Mouse (Mus musculus) kidney, adult 2 months (tissue): Measurements from ENCODE around the gene B020004J07Rik. TPM values are rescaled to one million over a fixed set of nuclear protein-coding genes. Genes with fewer than 3 reads are reported as not detected.
"Not testable (repeated sequence)": the region's sequence is repeated elsewhere in the genome, so short reads cannot be mapped to it uniquely, and the experiment has no call there.

Experiments used
- DNase-seq: peaks from one replicate; pipeline ENCODE4 v3.0.0; 2021
- H3K27ac ChIP-seq: fragments of 200-500 bp; 2 replicates; pipeline ENCODE4 v1.5.1; 2012; ENCODE audit warnings: low read depth, low read length, control low read depth, inconsistent platforms; ENCODE audit not compliant: insufficient read depth
- H3K27me3 ChIP-seq: fragments of 200-500 bp; replicated peaks from 2 replicates; pipeline ENCODE4 v1.6.1; 2012; ENCODE audit warnings: mild to moderate bottlenecking, moderate library complexity, low read length, inconsistent platforms; ENCODE audit not compliant: control insufficient read depth, insufficient read depth
- H3K36me3 ChIP-seq: fragments of 200-500 bp; 2 replicates; pipeline ENCODE4 v1.6.1; 2012; ENCODE audit warnings: mild to moderate bottlenecking, moderate library complexity, low read length, inconsistent platforms; ENCODE audit not compliant: control insufficient read depth, insufficient read depth
- H3K4me1 ChIP-seq: fragments of 200-500 bp; 2 replicates; pipeline ENCODE4 v1.6.1; 2011; ENCODE audit warnings: low read length; ENCODE audit not compliant: control insufficient read depth, insufficient read depth
- H3K4me3 ChIP-seq: fragments of 200-500 bp; 2 replicates; pipeline ENCODE4 v1.5.1; 2011; ENCODE audit warnings: mild to moderate bottlenecking, low read depth, low read length, control low read depth; ENCODE audit not compliant: insufficient read depth
- CTCF ChIP-seq: fragments of 200-500 bp; conservative IDR thresholded peaks from 2 replicates; pipeline ENCODE4 v1.5.1; 2011; ENCODE audit warnings: low read depth, mild to moderate bottlenecking, control low read depth, low read length, moderate library complexity, mixed read lengths; ENCODE audit not compliant: insufficient read depth, insufficient read length
- POLR2A ChIP-seq: fragments of 200-500 bp; IDR thresholded peaks from one replicate; pipeline ENCODE4 v1.6.1; 2011; ENCODE audit warnings: low read depth, low read length, control low read depth
- WGBS: fragments of 180-500 bp; shearing (Covaris S2); methylation state at CpG from one replicate; pipeline ENCODE4 v1.1.7; 2018; 5-methylcytosine and 5-hydroxymethylcytosine counted together
- polyA plus RNA-seq: library from polyadenylated mRNA; depleted of rRNA; stranded (reverse); fragments of >200 nt; gene quantifications from 2 replicates; pipeline ENCODE4 v1.2.3, GENCODE M21; 2012; rRNA removed

Gene B020004J07Rik
- polyA plus RNA-seq: not detected in 2 replicates

DNA sequence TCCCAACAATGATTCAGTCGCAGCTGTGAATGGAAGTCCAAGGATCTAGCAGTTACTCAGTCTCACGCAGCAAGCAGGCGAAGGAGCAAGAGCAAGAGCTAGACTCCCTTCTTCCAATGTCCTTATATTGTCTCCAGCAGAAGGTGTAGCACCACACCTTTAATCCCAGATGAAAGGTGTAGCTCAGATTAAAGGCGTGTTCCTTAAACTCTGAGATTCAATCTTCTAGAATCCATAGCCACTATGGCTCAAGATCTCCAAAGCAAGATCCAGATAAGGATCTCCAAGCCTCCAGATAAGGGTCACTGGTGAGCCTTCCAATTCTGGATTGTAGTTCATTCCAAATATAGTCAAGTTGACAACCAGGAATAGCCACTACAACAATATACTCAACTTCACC lies at the start of gene B020004J07Rik:
B020004J07Rik (minus strand) TSS at position 101 of the 400 bp plus-strand sequence.
- not testable (repeated sequence) for H3K27ac ChIP-seq, H3K4me3 ChIP-seq

DNA sequence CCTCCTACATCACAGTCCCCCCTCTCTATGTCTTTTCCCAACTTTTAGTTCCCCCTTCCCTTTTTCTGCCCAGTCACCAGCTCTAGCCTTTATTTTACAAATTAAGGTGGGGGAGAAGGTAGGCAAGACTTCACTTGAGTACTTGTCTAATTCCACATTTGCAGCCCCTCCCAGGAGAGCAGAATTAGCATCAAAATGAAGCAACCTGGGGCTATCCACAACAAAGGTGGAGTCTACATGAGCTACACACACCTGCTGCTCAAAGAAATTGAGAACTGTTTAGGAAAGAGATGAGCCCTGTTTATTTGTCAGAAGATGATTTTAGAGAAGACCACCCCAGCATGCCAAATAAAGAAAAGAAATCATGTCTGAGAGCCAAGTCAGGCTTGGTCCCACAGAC lies 45.6 kb upstream of the B020004J07Rik start:
- Histone ChIP-seq H3K4me1 (no peaks in the 10 kb centered on the region), H3K27ac (no peak overlapping the region), H3K27me3 (no peaks in the 10 kb centered on the region), H3K4me3 (no peak overlapping the region), H3K36me3 (no peaks in the 10 kb centered on the region)
- no peak for TF ChIP-seq POLR2A
- no peak for TF ChIP-seq CTCF
- DNase-seq: no peak

More for the DNA sequence above, at the start of gene B020004J07Rik:
- DNase-seq, H3K27me3 ChIP-seq, H3K4me1 ChIP-seq, H3K36me3 ChIP-seq: not testable (repeated sequence)
- 95% methylated on average over 4 of the region's 4 CpGs for WGBS

DNA sequence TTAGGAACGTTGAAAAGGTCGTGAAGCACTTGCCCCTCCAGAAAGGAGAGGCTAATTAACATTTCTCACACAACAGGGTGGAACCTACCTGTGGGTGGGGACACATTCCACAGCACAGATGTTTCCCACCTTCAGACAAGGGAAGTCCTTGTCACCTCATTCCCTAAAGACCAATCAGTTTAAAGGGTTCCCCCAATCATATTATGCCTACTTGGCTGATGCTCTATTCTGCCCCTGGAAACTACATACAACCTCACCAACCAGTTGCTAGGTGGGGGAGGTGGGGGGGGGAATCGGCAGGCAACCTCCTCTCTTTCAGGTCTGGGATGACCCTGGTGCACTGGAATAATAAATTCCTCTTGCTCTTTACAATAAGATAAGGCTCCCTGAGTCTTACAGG lies 39.8 kb upstream of the B020004J07Rik start:
- Histone ChIP-seq H3K27me3 (no peaks in the 10 kb centered on the region), H3K27ac (no peak overlapping the region), H3K36me3 (no peaks in the 10 kb centered on the region), H3K4me3 (no peak overlapping the region), H3K4me1 (no peaks in the 10 kb centered on the region)
- TF ChIP-seq POLR2A (no peak), CTCF (no peak)
- no peak for DNase-seq
- WGBS: 17% methylated on average over 3 of the region's 3 CpGs

DNA sequence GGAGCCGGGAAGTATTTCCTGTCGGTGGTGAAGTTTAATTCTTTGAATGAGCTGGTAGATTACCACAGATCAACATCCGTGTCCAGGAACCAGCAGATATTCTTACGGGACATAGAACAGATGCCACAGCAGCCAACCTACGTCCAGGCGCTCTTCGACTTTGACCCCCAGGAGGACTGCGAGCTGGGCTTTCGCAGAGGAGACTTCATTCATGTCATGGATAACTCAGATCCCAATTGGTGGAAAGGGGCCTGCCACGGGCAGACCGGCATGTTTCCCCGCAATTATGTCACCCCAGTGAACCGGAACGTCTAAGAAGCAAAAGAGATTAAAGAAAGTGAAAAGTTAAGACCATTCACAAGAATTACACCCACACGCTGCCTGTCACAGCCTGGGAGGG lies 31.9 kb upstream of the B020004J07Rik start:
- not testable (repeated sequence) for H3K27ac ChIP-seq, H3K27me3 ChIP-seq

DNA sequence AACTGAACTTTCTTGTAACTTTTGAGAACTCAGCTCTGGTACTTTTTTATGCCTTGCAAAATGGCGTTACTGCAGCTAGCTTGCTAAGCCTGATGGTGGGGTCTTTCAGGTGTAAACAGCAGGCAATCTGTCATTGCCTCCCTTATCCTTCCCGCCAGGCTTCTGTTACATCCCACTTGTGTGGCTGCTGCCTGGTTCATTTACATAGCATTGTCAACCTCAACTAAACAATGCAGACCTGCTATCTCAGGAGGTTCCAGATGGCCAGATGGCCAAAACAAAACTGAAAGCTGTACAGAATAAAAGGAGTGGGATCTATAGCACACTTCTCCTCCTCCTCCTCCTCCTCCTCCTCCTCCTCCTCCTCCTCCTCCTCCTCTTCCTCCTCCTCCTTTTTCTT lies 28.2 kb upstream of the B020004J07Rik start:
- H3K27ac ChIP-seq, H3K36me3 ChIP-seq, H3K4me3 ChIP-seq, H3K27me3 ChIP-seq, DNase-seq, H3K4me1 ChIP-seq: not testable (repeated sequence)
- WGBS: 59% methylated on average over 2 of the region's 2 CpGs

More for the DNA sequence above, 31.9 kb upstream of the B020004J07Rik start:
- H3K4me3 ChIP-seq, H3K36me3 ChIP-seq, H3K4me1 ChIP-seq: not testable (repeated sequence)
- DNase-seq: peak; percentile 12
- 37% methylated on average over 15 of the region's 15 CpGs for WGBS

DNA sequence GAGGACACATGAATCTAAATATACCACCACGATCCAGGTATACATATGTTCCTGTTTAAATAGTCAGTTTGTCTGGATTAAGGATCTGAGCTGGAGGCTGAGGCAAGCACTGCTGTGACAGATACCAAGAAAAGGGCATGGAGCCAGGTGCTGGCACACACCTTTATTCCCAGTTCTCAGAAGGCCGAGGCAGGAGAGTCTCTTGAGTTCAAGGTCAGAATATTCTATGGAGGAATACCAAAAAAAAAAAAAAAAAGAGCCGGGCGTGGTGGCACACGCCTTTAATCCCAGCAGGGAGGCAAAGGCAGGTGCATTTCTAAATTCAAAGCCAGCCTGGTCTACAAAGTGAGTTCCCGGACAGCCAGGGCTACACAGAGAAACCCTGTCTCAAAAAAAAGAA lies 18.5 kb upstream of the B020004J07Rik start:
- Histone ChIP-seq H3K4me1 (no peaks in the 10 kb centered on the region), H3K36me3 (no peaks in the 10 kb centered on the region), H3K27me3 (no peaks in the 10 kb centered on the region), H3K27ac (no peak overlapping the region), H3K4me3 (no peak overlapping the region)
- no peak for TF ChIP-seq POLR2A
- TF ChIP-seq CTCF: no peak
- WGBS: 88% methylated on average over 6 of the region's 6 CpGs
- DNase-seq: no peak

DNA sequence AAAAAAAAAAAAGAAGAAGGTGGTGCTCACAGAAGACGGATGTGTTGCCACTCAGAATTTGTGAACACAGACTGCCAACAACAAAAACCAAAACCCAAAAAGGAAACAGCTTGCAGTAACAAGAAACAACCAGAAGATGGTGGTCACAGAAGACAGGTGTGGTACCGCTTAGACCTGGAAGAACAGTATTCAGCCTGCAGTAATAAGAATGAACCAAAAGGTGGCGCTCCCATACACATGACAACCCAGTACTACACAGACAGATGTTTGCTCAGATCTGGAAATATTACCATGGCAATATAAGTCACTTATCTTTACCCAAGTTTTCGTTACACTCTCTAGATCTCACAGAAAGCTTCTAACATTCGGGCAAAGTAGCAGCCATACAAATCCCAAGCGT lies 17.1 kb upstream of the B020004J07Rik start:
- WGBS: 45% methylated on average over 6 of the region's 6 CpGs
- H3K27me3 ChIP-seq: no peaks in the 10 kb centered on the region
- no peak for TF ChIP-seq POLR2A
- 0 out of 2 replicates have a peak, but pooled peaks have one; percentile 26 for TF ChIP-seq CTCF
- H3K4me1 ChIP-seq: no peaks in the 10 kb centered on the region
- no peaks in the 10 kb centered on the region for H3K36me3 ChIP-seq
- DNase-seq: peak; percentile 60
- H3K27ac ChIP-seq: no peak overlapping the region
- no peak overlapping the region for H3K4me3 ChIP-seq

DNA sequence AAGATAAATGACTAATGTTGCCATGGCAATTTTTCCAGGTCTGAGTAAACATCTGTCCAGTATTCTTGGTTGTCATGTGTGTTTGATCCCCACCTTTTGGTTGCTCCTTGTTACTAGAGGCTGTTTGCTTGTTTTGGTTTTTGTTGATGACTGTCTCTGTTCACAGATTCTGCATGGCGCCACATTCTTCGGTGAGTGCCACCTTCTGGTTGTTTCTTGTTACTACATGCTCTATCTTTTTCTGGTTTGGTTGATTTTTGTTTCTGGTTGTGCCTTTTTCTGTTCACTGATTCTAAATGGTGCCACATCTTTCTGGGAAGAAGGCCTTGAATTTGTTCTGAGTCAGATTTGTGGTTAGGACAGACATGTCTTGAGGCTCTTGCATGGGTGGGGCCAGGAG lies 7.1 kb upstream of the B020004J07Rik start:
- H3K27ac ChIP-seq: no peak overlapping the region
- DNase-seq: no peak
- H3K36me3 ChIP-seq: no peaks in the 10 kb centered on the region
- H3K4me1 ChIP-seq: no peaks in the 10 kb centered on the region
- WGBS: 76% methylated on average over 2 of the region's 2 CpGs
- no peaks in the 10 kb centered on the region for H3K27me3 ChIP-seq
- TF ChIP-seq CTCF (no peak), POLR2A (no peak)
- H3K4me3 ChIP-seq: no peak overlapping the region

Other genes with a start within 250 kb of the B020004J07Rik start
- 61.8 and 71.7 TPM in 2 replicates for gene Leprot, start 196.3 kb downstream of the B020004J07Rik start, polyA plus RNA-seq
- 3.5 and 5.3 TPM in 2 replicates for gene Lepr, start 126.6 kb downstream of the B020004J07Rik start, polyA plus RNA-seq
- gene C130073F10Rik, start 49.8 kb upstream of the B020004J07Rik start, polyA plus RNA-seq: not detected in 2 replicates
- not detected in 2 replicates for gene Gm12800, start 65.1 kb upstream of the B020004J07Rik start, polyA plus RNA-seq
- gene Gm12794, start 96.4 kb upstream of the B020004J07Rik start, polyA plus RNA-seq: not detected in 2 replicates
- not detected in 2 replicates for gene Gm12790, start 137.0 kb upstream of the B020004J07Rik start, polyA plus RNA-seq
- not detected in 2 replicates for gene Gm12789, start 142.6 kb upstream of the B020004J07Rik start, polyA plus RNA-seq
- gene Pde4b, start 243.5 kb upstream of the B020004J07Rik start, polyA plus RNA-seq: 8.7 and 11.5 TPM in 2 replicates